Mouse (Mus musculus) forebrain, postnatal 0 days (tissue): ENCODE measurements around the gene Smc5. TPM values are rescaled to one million over a fixed set of nuclear protein-coding genes. Genes with fewer than 3 reads are reported as not detected.

Experiments used
- ATAC-seq: fragments of 200-750 bp; cut with Nextera tagmentation; 2 replicates; pipeline ENCODE4 v1.8.0; 2017; ENCODE audit warnings: mild to moderate bottlenecking, moderate library complexity
- DNase-seq: peaks from one replicate; pipeline ENCODE4 v3.0.0-alpha.2; 2015
- H3K27ac ChIP-seq: fragments of 300-500 bp; sonication (generic); 2 replicates; pipeline ENCODE4 v1.5.1; 2014; ENCODE audit warnings: low read depth, mild to moderate bottlenecking, antibody characterized with exemption, low read length, moderate library complexity, mixed read lengths
- H3K27me3 ChIP-seq: fragments of 300-500 bp; sonication (generic); 2 replicates; pipeline ENCODE4 v1.6.1; 2014; ENCODE audit warnings: mild to moderate bottlenecking, low read length, mixed read lengths; ENCODE audit not compliant: insufficient read depth
- H3K36me3 ChIP-seq: fragments of 300-500 bp; sonication (generic); 2 replicates; pipeline ENCODE4 v1.6.1; 2014; ENCODE audit warnings: mild to moderate bottlenecking, moderate library complexity; ENCODE audit not compliant: insufficient read depth
- H3K4me1 ChIP-seq: fragments of 300-500 bp; sonication (generic); 2 replicates; pipeline ENCODE4 v1.6.1; 2014; ENCODE audit warnings: antibody characterized with exemption; ENCODE audit not compliant: insufficient read depth
- H3K4me2 ChIP-seq: fragments of 300-500 bp; sonication (generic); 2 replicates; pipeline ENCODE4 v1.6.1; 2014; ENCODE audit warnings: low read depth, mild to moderate bottlenecking, moderate library complexity
- H3K4me3 ChIP-seq: fragments of 300-500 bp; sonication (generic); 2 replicates; pipeline ENCODE4 v1.5.1; 2014; ENCODE audit warnings: low read depth, low read length, mixed read lengths
- H3K9ac ChIP-seq: fragments of 300-500 bp; sonication (generic); 2 replicates; pipeline ENCODE4 v1.6.1; 2014; ENCODE audit warnings: mild to moderate bottlenecking
- H3K9me3 ChIP-seq: fragments of 300-500 bp; sonication (generic); 2 replicates; pipeline ENCODE4 v1.6.1; 2016; ENCODE audit warnings: low read length
- CTCF ChIP-seq: sonication (generic); IDR thresholded peaks from 2 replicates; pipeline ENCODE4 v1.5.1; 2016; ENCODE audit warnings: antibody characterized with exemption, control low read depth, low read depth
- WGBS: fragments of 180-500 bp; shearing (Covaris S2); extraction: QIAGEN DNeasy Blood & Tissue Kit; methylation state at CpG from one replicate; pipeline ENCODE4 v1.1.7; 2014; 5-methylcytosine and 5-hydroxymethylcytosine counted together
- polyA plus RNA-seq: library from polyadenylated mRNA; unstranded; fragments of >200 nt; fragmentation: Nextera tagmentation; extraction: Ambion mirVana; gene quantifications from 2 replicates; pipeline ENCODE4 v1.2.1, GENCODE M21; 2015
- total RNA-seq: library from RNA; depleted of rRNA; stranded (reverse); fragments of >200 nt; gene quantifications from 2 replicates; pipeline ENCODE4 v1.2.3, GENCODE M21; 2014

Gene Smc5
- total and polyA plus RNA-seq, 2 experiments from 2014 or later: 15.5 to 48.5 TPM

GRCm38 (mm10) chr19:23175090-23175489, 98.6 kb downstream of the Smc5 start:
- TF ChIP-seq CTCF: no peak
- DNase-seq (no peak), ATAC-seq (no peak)
- Histone ChIP-seq H3K4me2 (no peak overlapping the region), H3K4me3 (no peak overlapping the region), H3K36me3 (no peaks in the 10 kb centered on the region), H3K27ac (no peak overlapping the region), H3K27me3 (no peaks in the 10 kb centered on the region), H3K9ac (no peak overlapping the region), H3K9me3 (no peaks in the 10 kb centered on the region), H3K4me1 (no peaks in the 10 kb centered on the region)
- 88% methylated on average over 3 of the region's 3 CpGs for WGBS

- Histone ChIP-seq H3K27me3 (no peaks in the 10 kb centered on the region), H3K4me2 (no peak overlapping the region), H3K4me3 (no peak overlapping the region), H3K27ac (no peak overlapping the region), H3K9me3 (no peaks in the 10 kb centered on the region), H3K4me1 (no peaks in the 10 kb centered on the region), H3K9ac (no peak overlapping the region), H3K36me3 (no peaks in the 10 kb centered on the region)
- 71% methylated on average over 2 of the region's 2 CpGs for WGBS
- no peak for DNase-seq
- ATAC-seq: no peak
- TF ChIP-seq CTCF: no peak
Measured at GRCm38 (mm10) chr19:23171136-23171535, 102.6 kb downstream of the Smc5 start.

DNA sequence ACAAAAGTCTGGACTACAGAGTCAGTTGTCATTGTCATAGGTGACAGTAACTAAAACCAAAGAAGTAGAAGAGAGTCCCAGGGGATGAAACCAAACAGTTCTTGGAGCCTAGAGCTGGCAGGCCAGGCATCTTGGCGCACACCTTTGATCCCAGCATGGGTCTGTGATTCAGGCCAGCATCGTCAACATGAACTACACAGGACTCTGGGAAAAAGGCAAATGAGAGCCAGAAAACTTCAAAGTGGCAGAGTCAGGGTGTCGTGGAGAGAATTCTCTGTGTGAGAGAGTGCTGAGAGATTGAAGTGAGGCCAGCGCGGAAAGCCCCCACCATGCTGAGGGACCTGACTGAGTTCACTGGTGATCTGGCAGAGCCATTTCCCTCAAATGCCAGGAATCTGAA, 103.2 kb downstream of the Smc5 start:
- peak; percentile 14 for DNase-seq
- no peak overlapping the region for H3K9ac ChIP-seq
- no peak overlapping the region for H3K4me3 ChIP-seq
- H3K27ac ChIP-seq: no peak overlapping the region
- no peaks in the 10 kb centered on the region for H3K36me3 ChIP-seq
- H3K27me3 ChIP-seq: no peaks in the 10 kb centered on the region
- no peaks in the 10 kb centered on the region for H3K4me1 ChIP-seq
- TF ChIP-seq CTCF: no peak
- 76% methylated on average over 5 of the region's 5 CpGs for WGBS
- no peak overlapping the region for H3K4me2 ChIP-seq
- peak; percentile 26; the same call in 1 of the 2 replicates for ATAC-seq
- H3K9me3 ChIP-seq: no peaks in the 10 kb centered on the region

DNA sequence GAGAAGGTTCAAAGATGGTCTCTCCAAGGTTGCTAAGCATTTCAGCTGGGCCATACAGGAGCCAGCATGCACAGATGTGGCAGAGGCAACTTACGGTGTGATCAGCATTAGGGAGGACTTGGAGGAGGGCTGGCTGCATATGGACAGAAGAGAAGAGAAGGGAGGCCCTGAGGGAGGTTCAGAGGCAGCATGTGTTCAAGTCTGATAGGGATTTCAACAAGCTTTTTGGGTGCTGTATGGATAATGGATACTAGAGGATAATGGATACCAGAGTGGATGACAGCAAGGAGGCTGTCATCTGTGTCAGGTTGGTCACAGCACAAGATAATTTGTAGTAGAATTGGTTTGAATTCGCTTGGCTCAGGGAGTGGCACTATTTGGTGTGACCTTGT, 104.0 kb downstream of the Smc5 start:
- no peak overlapping the region for H3K4me2 ChIP-seq
- no peaks in the 10 kb centered on the region for H3K9me3 ChIP-seq
- 98% methylated on average over 2 of the region's 2 CpGs for WGBS
- H3K27ac ChIP-seq: no peak overlapping the region
- no peaks in the 10 kb centered on the region for H3K27me3 ChIP-seq
- H3K4me1 ChIP-seq: no peaks in the 10 kb centered on the region
- H3K9ac ChIP-seq: no peak overlapping the region
- no peak for TF ChIP-seq CTCF
- no peaks in the 10 kb centered on the region for H3K36me3 ChIP-seq
- ATAC-seq (no peak), DNase-seq (no peak)
- no peak overlapping the region for H3K4me3 ChIP-seq

GRCm38 (mm10) chr19:23168899-23169658, 104.6 kb downstream of the Smc5 start:
- WGBS: 78% methylated on average over 5 of the region's 5 CpGs
- H3K27me3 ChIP-seq: no peaks in the 10 kb centered on the region
- no peak overlapping the region for H3K4me3 ChIP-seq
- H3K9ac ChIP-seq: no peak overlapping the region
- ATAC-seq (no peak), DNase-seq (no peak)
- no peak for TF ChIP-seq CTCF
- no peak overlapping the region for H3K27ac ChIP-seq
- no peak overlapping the region for H3K4me2 ChIP-seq
- no peaks in the 10 kb centered on the region for H3K4me1 ChIP-seq
- H3K36me3 ChIP-seq: no peaks in the 10 kb centered on the region
- no peaks in the 10 kb centered on the region for H3K9me3 ChIP-seq

- Histone ChIP-seq H3K27ac (no peak overlapping the region), H3K4me1 (peaks cover 5% of the 10 kb centered on the region; the same call in 1 of the 2 replicates), H3K9ac (no peak overlapping the region), H3K9me3 (no peaks in the 10 kb centered on the region), H3K4me2 (no peak overlapping the region), H3K27me3 (no peaks in the 10 kb centered on the region), H3K4me3 (no peak overlapping the region), H3K36me3 (no peaks in the 10 kb centered on the region)
- no peak for TF ChIP-seq CTCF
- DNase-seq: peak; percentile 64
- WGBS: 47% methylated on average over 11 of the region's 11 CpGs
- ATAC-seq: peak; percentile 80
Measured at GRCm38 (mm10) chr19:23166550-23167284, 107.0 kb downstream of the Smc5 start.

- Histone ChIP-seq H3K36me3 (no peaks in the 10 kb centered on the region), H3K9me3 (no peaks in the 10 kb centered on the region), H3K4me3 (no peak overlapping the region), H3K27ac (no peak overlapping the region), H3K4me1 (peaks cover 5% of the 10 kb centered on the region; the same call in 1 of the 2 replicates), H3K4me2 (no peak overlapping the region), H3K9ac (no peak overlapping the region), H3K27me3 (no peaks in the 10 kb centered on the region)
- WGBS: 90% methylated on average over 16 of the region's 16 CpGs
- no peak for ATAC-seq
- no peak for TF ChIP-seq CTCF
- no peak for DNase-seq
Measured at GRCm38 (mm10) chr19:23164651-23165240, 109.0 kb downstream of the Smc5 start.
